Mouse (Mus musculus): ENCODE measurements around the gene Rpl14. TPM values are rescaled to one million over a fixed set of nuclear protein-coding genes. Genes with fewer than 3 reads are reported as not detected.

Rpl14 gene
- total RNA-seq, 2 experiments from 2014 or later: 318 to 323 TPM

DNA sequence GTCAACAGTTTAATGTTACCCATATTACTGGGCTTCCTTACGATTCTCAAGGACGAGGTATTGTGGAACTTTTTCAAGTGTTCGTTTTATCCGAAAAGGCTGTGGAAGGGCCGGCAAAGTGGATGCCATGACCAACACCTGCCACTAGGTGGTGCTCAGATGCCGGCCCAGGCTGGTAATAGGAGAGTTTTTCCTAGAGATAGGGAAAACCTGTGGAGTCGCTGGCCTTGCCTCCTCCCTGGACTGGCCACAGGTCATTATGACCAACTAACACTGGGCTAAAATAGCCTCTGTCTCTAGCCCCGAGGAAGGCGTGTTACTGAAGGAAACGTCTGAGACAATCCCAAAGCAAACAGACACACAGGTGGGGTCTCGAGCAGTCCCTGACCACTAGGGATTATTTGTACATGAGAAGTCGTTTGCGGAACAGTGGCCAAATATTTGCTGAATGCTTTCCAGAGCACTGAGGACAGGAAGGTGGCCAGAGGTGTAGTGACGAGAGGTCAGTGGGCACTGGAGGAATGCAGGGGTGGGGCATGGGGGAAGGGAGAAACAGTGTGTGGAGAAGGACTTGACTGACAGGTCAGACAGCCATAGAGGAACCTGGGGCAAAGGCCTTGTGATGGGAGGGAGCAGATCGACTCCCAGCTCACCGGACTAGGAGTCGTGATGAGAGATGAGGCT is 30.4 kb downstream of the Rpl14 start:
- no peak overlapping the region for H3K27ac ChIP-seq
- no peak overlapping the region for H3K4me3 ChIP-seq
- TF ChIP-seq CTCF (conservative IDR thresholded peaks at IDR 0.05): peak; percentile 98
- DNase-seq (ENCODE audit: low spot score in 2 of 2): peak; percentile 57 to 87

DNA sequence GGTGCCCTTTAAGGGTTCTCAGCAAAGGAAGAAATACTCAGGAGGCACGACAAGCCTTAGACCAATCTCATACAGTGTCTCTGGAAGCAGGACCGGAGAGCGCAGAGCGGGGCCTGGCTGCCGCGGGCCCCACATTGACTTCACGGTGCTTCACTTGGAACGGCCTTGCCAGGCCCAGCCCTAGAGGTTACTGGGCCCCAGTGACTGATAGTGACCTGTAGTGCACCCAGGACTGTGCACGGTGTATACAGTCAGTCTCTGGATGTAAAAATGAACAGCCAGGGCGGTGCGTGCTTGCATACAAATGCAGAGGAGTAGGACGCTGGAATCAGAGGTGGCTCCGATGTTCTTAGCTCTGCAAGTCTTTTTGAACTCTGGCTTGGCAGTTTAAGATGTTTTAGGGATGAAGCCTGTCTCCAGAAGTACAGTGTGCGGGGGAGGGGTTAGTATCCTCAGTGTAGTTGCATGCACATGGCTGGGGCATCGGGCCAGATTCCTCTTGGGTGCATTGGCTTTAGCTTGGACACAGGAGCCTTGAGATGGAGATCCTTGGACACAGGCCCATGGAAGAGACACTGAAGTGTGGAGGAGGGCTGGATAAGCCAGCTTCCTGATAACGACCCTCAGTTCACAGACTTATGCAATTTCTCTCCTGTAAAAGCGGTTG is 31.1 kb downstream of the Rpl14 start:
- Histone ChIP-seq H3K27ac (peak overlapping the region; percentile 46), H3K4me3 (peak overlapping the region; percentile 35)
- no peak for TF ChIP-seq CTCF (conservative IDR thresholded peaks at IDR 0.05)
- DNase-seq (ENCODE audit: low spot score in 2 of 2): no peak

DNA sequence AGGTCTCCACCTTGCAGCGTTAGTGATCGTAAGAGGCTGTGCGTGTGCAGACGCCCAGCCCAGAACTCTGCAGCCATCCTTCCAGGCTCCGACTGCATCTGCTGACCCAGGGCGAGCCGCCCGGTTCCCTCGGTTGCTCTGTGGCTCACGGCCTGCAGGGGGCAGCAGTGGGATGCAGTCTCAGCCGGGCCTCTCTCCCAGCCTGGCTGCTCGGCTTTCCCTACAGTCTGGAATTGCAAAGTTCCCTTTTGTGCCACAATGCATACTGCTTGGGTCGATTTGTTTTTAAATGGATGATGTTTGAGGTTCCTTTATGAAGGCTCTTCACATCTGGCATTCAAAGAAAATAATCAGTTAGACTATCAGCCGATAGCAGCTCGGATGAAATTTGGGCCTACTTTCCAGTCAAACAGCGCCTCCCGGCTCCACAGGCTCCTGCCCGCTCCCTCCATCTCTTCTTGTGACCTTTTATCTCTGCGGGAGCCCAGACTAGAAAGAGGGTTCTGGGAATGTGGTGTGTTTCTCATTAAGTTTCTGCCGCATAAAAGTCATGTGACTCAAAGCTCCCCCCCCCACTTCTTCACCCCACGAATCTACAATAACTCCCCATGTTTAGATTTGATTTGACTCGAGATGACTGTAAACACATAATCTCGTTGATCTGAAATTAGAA is 31.7 kb downstream of the Rpl14 start:
- Histone ChIP-seq H3K4me3 (peak overlapping the region; percentile 35), H3K27ac (peak overlapping the region; percentile 46)
- DNase-seq (ENCODE audit: low spot score in 2 of 2): peak; percentile 85 to 92
- TF ChIP-seq CTCF (conservative IDR thresholded peaks at IDR 0.05): peak; percentile 99

DNA sequence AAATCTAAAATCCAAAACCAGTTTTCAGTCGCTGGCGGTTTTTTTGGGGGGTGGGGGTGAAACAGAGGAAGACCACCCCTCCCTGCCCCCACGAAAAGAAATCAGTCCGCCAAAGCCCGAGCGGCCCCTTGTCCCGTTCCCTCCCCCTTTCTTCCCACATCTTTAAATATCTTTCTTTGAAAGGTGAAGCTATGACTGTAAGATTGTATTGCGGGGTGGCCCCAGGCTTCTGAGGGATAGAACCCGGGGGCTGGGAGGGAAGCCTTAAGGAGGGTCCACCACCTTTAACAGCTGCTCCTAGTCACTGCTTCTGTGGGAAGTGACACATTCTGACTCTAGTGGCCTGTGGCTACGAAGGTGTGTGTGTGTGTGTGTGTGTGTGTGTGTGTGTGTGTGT is 32.3 kb downstream of the Rpl14 start:
- no peak for DNase-seq (ENCODE audit: low spot score in 2 of 2)
- no peak overlapping the region for H3K27ac ChIP-seq
- no peak overlapping the region for H3K4me3 ChIP-seq
- TF ChIP-seq CTCF (conservative IDR thresholded peaks at IDR 0.05): no peak

DNA sequence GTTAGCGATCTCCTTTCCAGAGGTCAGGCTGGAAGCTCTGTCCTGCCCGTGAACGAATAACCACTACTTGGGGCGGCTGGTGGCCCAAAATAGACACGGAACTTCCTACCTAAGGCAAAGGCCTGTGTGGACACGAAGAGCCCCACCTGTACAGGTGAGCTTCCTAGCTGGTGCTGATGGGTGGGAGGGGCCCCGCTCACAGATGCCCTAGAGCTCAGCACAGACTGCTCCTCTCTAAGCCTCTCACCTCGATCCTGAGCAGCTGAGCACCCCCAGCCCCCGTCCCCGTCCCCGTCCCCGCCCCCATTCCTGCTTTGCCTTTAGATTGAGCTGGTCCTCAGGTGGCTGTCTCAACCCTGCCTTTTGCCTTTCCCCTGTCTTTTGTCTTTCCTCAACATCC is 32.7 kb downstream of the Rpl14 start:
- no peak for DNase-seq (ENCODE audit: low spot score in 2 of 2)
- Histone ChIP-seq H3K27ac (no peak overlapping the region), H3K4me3 (no peak overlapping the region)
- TF ChIP-seq CTCF (conservative IDR thresholded peaks at IDR 0.05): no peak

DNA sequence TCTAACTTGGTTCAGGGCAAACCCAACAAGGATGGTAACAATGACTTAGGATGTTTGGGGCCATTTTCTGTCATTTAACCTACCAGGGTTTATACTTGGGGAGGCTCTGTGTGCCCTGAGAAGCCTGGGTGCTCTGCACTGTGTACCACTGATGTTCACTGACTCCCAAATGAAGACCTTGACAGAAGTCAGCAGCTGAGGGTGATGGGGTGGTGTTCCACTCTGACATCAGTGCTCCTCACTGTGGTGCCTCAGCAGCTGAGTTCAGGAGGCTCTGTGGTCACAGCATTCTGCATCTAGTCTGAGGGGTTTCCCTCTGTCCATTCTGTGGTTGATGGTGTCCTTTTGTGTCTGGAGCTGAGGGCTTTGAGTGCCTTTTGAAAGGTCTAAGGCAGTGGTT is 39.8 kb downstream of the Rpl14 start:
- no peak for TF ChIP-seq CTCF (conservative IDR thresholded peaks at IDR 0.05)
- Histone ChIP-seq H3K27ac (no peak overlapping the region), H3K4me3 (no peak overlapping the region)
- no peak for DNase-seq (ENCODE audit: low spot score in 2 of 2)

DNA sequence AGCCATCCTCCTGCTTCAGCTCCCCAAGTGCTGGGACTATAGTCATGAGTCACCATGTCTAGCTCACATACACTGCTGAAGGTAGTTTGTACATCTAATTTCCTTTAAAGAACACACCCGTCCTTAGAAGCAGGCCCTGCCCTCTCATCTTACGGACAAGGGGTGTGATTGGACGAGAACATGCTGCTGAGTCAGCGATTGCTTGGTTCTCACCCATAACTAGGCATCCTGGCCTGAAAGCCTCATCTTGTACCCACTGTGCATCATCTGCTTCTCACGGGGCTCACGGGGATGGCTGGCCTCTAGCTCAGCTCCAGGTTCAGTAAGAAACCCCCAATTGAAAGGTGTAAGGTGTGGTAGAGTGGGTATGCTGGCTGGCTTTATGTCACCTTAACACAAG is 42.8 kb downstream of the Rpl14 start:
- H3K4me3 ChIP-seq: no peak overlapping the region
- TF ChIP-seq CTCF (conservative IDR thresholded peaks at IDR 0.05): no peak
- H3K27ac ChIP-seq: no peak overlapping the region
- DNase-seq (ENCODE audit: low spot score in 2 of 2): no peak

DNA sequence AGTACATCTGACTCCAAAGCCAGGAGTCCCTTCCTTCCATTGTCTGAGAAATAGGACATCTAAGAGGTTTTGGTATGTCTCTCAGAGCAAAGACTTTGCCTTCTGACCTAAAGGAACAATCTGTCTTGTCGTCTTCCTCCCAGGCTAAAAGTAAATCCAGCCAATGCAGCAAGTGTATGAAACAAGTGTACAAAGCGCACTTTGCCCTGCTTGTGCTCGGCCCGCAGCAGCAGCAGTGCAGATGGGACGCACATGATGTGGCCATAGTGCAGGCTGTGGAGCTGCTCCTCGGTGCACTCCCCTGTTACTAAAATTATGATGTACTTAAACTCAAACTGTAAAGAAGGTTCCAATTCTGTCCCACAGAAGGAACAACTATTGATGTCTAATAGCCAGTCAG is 46.9 kb downstream of the Rpl14 start:
- no peak for DNase-seq (ENCODE audit: low spot score in 2 of 2)
- no peak for TF ChIP-seq CTCF (conservative IDR thresholded peaks at IDR 0.05)
- no peak overlapping the region for H3K4me3 ChIP-seq

DNA sequence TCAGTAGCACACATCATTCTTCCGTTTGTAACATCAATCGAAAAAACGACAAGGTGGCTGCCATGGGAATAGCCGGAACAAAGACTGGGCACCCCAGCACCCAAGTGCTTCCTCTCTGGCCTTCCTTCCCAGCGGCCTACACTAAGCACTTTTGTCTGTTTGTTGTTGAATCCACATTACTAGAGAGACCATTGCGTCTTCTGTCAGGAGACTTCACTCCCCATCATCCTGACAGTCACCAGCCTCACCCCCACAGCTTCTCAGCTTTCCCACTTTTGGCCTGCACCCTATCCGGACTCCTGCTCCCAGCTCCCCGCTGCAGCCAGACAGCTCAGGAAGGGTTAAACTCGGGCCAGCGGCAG is 48.1 kb downstream of the Rpl14 start:
- no peak for TF ChIP-seq CTCF (conservative IDR thresholded peaks at IDR 0.05)
- H3K27ac ChIP-seq: peak overlapping the region; percentile 93

More for the DNA sequence above, 46.9 kb downstream of the Rpl14 start:
- no peak overlapping the region; the same call in 1 of the 2 replicates for H3K27ac ChIP-seq

DNA sequence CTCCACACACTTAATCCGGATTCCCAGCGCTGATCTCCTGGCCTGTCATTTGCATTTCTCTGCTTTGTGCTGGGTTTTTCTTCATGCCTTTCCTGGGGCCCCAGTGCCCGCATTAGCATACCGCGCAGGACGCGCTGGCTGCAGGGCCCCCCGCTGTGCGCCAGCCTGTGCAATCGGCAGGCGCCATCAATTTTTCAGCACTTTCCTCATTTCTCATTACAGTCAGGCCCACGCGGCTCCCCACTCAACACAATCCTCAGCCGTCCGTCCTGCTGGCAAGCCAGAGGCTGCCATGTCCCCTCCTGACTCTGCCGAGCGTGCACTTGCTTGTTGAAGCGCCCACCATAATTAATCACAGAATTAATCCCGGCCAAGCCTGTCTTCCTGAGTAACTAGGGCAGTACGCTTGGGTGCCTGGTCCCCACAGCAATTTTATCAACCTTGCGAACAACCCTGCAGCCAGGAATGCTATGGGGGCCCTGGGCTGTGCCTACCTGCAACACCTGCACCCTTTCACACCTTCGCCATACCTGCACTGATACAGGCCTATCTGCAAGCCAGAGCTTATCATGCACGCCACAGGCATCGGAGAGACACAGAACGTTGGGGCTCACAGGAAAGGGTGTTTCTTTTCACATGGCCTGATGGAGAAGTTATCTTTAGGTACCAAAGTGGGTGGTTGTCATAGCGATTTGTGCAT is 48.6 kb downstream of the Rpl14 start:
- Histone ChIP-seq H3K27ac (peak overlapping the region; percentile 93), H3K4me3 (peak overlapping the region; percentile 43)
- no peak for TF ChIP-seq CTCF (conservative IDR thresholded peaks at IDR 0.05)
- DNase-seq (ENCODE audit: low spot score in 2 of 2): peak; percentile 63 to 66

More for the DNA sequence above, 48.1 kb downstream of the Rpl14 start:
- peak overlapping the region; percentile 43 for H3K4me3 ChIP-seq
- no peak for DNase-seq (ENCODE audit: low spot score in 2 of 2)

DNA sequence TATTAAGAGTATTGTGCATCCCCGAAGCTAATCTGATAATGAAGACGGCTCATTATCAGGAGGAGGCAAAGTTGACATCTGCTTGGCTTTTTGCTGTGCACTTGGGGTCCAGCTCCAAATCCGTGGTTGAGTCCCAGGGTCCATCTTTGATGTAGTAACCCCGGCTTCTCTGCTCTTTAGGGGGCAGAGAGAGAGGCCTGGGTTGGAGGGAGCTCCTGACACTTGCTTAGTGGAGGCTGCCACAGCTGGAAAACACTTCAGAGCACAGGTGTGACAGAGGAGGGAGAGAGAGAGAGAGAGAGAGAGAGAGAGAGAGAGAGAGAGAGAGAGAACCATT is 49.1 kb downstream of the Rpl14 start:
- H3K4me3 ChIP-seq: no peak overlapping the region
- no peak for DNase-seq (ENCODE audit: low spot score in 2 of 2)
- TF ChIP-seq CTCF (conservative IDR thresholded peaks at IDR 0.05): no peak
- peak overlapping the region; percentile 93 for H3K27ac ChIP-seq

Other genes starting within 250 kb of the Rpl14 start
- gene Eif1b, start 79.2 kb upstream of the Rpl14 start, total RNA-seq (2021): 100 to 1,000 TPM; 203 to 206 TPM
- 1 to 10 TPM; 7.6 to 7.7 TPM for gene Entpd3, start 31.6 kb upstream of the Rpl14 start, total RNA-seq (2021)